Mouse (Mus musculus) monocyte, adult 5-6 weeks (primary cell): ENCODE results near the gene Cotl1. TPM values are rescaled to one million over a fixed set of nuclear protein-coding genes. Genes with fewer than 3 reads are reported as not detected.
A peak's percentile ranks its signal among the peaks of the same experiment; 100 is the strongest.

Source experiments
- ATAC-seq: fragments of 153-309, 156-312 bp; replicated peaks from 2 replicates; pipeline ENCODE4 v1.8.0; 2017; ENCODE audit warnings: mild to moderate bottlenecking; ENCODE audit not compliant: low TSS enrichment, insufficient number of reproducible peaks, severe bottlenecking, poor library complexity, low FRiP score
- total RNA-seq: library from RNA; stranded (forward); fragments of 200-1000, 200-491, 200-594 nt; gene quantifications from 3 replicates; pipeline ENCODE4 v1.2.3, GENCODE M21; 2017

Cotl1 gene
- total RNA-seq, 1 experiment from 2014 or later: 310 TPM

DNA sequence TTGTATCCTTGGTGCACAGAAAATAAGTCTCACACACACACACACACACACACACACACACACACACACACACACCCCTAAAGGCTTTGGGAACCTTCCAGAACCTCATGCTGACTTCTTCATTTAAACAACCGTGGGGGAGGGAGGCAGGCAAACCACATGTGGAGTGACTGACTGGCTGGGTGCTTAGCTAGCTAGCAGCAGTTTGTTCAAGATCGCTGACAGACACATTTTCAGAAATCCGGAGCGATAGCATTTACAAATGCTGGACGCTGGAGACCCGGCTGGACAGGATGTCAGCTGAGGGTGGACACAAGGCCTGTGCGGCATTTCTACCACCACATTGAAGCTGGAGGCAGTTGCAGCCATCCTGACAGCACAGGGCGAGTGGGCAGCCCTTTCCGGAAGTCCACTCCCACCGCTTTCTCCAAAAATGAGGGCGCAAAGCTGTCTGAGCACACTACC lies 15.5 kb downstream of the Cotl1 start:
- ATAC-seq: peak; percentile 18; the same call in 1 of the 2 replicates

DNA sequence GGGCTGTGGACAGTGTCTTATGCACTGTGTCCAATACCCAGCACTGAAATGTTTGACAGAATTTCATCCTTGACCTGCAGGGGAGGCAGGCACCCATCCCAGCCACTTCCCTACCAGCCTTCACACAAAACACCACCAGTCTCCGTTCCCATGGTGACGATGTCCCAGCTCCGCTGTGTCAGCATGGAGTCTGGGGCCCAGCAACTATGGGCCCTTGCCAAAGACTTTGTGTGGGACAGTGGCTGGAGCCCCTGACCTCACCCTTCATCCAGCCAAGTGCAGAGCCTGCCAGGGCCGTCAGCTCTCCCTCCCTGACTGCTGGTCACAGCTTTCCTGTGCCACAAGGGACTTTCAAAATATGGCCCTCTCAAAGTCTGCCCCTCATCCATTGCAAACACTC lies 16.2 kb downstream of the Cotl1 start:
- no peak for ATAC-seq

DNA sequence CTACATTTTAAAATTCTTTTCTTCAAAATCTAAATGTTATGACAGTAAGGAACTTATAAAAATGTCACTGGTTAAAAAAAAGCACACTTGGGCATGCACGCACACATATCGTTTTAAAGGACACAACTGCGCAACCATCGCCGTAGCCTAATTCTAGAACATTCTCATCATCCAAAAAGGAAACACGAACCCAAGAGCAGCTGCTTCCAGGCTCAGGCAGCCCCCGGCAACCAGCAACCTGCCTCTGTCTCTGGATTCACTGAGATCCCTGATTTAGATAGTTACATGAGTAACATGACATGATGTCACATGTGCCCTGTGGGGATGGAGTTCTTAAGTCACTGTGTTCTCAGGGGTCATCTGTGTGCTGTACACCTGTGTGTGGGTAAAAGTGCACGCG lies 17.1 kb downstream of the Cotl1 start:
- ATAC-seq: no peak

DNA sequence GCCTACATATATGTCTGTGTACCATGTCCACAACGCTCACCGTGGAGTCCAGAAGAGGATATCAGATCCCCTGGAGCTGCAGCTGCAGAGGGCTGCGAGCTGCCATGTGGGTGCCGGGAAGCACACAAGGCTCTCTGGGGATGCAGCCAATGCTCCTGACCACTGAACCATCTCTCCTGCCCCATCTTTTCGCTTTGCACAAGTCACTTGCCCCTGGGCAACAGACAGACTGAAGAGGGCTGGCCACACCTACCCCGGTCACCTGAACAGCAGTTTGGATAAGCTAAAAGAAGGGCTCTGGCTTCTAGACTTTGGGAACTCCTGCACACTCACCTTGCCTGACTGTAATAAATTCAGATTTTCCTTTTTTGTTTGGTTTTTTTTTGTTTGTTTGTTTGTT lies 18.7 kb downstream of the Cotl1 start:
- no peak for ATAC-seq

DNA sequence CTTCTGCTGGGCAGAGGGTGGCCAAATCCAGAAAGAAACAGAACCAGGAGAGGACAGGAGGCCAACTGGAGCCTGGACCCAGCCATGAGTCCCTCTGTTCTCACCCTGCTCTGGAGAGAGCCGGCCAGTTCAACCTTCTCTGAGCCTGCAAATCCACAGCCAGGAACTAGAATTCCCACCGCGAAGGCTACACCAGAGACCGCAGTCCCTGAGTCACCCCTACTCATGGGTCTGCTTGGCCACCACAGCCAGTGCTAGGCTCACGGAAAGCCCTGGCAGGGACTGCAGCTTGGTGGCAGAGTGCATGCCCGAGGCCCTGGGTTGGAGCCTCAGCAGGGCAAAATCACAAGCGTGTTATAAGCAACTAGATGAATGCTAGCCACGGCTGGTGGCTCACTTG lies 20.4 kb downstream of the Cotl1 start:
- ATAC-seq: no peak

DNA sequence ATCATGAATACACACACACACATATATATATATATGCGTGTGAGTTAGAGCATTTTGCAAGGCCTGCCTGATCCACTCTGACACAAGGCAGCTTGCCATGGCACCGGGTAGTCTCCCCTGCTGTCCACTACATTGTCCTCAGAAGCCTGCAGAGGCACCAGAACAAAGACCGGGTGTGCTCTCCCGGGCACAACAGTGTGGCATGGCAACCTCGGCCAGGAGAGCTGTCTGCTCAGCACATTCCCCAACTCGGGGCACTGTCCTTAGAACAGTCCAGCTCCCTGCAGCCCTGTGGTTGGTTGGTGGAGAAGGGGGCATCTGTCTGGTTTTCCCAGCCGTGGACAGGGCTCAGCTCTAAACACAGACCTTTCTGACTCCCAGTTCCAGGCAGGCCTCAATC lies 21.0 kb downstream of the Cotl1 start:
- ATAC-seq: no peak

DNA sequence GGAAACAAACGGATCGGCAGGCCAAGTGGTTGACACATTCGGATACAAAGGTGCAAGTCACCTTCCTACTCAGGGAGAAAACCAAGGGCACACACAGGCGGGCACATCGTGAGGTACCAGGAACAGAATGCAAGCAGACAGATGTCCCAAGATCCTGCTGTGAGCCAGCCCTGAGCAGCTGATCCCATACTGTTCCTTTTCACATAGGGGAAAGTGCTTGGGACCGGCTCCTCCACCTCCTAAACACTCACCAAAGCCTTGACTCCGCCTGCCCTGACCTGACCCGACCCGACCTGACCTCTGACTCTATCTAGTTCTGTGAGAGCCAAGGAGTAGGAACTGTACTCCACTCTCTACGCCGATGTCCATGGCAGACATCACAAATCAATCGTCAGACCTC lies 22.9 kb downstream of the Cotl1 start:
- ATAC-seq: no peak

DNA sequence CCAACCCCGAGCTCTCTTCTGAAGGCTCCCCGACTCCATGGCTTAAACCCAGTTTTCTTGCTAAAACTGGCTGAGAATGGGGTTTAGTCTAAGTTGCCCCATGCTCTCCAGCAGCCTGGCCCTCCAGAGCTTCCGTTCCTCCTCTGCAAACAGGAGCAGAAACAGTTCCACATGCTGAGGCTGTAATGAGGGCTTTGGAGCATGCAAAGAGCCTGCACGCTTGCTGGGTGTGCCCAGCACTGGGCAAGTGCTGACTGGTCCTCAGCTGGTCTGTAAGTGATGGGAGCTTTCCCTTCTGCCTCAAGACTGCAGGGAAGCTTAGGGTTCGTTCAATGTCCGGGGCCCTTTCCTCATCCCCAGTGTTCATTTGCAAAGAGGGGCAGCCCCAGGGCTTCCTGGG lies 24.1 kb downstream of the Cotl1 start:
- ATAC-seq: no peak

DNA sequence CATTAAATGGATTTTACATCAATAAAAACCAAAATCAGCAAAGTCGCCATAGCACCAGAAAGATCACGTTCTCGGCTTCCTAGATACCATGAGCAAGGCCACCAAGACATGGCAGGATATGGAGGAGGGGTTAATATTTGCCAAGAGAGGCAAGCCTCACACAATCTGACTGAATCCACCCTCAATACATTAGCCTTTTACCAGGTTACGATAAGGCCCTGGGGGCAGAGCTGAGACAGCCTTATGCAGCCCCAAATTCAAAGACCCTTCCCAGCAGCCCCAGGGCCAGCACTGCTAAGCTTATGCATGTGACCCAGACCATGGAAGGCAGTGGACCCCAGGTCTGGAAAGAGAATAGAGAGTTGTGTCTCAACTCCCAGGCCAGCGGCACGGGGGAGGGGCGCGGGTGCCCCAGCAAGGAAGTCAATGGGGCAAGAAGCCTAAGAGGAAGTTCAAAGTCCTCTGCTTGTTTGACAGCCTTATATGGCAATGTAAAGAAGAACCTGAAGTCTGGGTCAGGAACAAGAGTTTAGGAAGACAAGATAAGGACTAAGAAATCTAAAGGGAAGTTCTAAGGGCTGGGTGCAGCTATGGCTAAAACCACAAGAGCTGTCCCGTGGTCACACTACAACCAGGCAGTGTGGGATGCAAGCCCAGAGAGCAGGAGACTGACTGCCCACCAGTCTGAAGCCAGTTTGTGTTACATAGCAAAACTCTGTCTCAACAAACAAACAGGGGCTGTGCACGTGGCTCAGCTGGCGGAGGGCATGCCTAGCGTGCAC lies 27.5 kb downstream of the Cotl1 start:
- peak; percentile 74 for ATAC-seq

DNA sequence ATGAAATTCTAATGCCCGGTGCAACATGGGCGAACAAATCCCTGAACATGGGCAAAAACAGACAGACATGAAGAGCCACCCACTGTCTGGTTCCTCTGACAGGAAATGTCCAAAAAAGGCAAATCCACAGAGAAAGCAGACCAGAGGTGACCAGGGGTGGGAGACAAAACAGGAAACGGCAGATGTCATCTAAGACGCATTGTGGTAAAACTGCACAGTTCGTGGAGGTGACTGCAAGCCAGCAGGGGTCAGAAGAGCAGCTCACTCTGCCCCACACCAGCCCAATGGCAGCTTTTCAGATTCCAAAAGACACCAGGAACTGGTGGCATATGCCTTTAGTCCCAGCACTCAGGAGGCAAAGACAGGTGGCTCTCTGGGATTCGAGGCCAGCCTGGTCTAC lies 28.4 kb downstream of the Cotl1 start:
- ATAC-seq: peak; percentile 67

DNA sequence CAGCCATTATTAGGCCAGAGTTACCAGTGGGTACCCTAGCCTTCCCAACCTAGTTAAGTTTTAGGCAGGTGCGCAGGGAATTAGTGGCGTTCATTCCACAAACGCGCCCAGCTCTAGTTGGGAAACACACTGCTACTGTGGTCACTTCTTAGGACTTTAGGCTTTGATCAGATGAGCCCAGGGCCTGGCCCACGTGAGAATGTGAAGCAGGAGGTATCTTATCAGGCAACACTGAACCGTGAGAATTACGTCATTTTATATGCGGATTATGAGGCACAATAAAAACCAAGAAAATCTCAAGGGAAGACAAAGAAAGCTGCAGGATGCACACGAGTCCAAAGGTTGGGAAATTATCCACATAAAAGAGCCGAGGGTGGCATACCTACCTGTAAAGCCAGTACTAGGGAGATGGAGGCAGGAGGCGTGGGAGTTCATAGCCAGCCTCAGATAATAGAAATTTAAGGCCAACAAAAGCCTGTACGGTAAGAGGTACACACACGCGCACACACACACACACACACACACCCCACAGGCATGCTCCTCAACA lies 29.3 kb downstream of the Cotl1 start:
- ATAC-seq: no peak

DNA sequence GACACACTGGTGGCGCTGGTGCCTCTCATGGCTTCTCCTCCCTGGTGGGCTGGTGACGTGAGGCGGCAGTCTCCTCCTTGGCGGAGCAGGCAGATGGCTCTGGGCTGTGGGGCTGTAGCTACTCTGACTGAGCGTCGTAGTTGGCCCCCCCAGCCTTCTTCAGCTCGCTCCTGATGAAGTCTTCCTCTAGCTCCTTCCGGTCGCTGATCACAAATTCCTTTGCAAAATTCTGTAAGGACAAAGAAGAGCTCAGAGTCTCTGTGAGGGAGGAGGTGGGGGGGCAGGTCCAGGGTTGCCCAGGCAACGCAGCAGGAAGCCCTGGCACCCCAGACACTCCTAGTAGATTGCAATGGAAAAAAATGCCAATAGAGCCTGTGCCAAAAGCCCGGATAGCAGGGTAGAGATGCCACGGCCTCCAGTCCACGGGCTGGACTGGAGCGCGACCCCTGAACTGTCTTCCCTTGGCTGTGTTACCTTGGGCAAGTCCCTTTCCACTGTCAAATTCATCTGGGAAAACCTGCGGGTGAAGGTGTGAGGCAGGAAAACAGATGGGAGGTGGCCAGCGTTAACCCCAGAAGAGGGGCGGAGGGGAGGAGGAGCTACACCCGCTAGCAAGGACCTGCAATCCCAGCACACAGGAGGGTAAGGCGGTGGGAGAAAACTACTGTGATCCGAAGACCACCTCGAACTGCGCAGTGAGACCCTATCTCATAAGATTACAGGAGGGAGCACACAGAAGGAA lies 30.0 kb downstream of the Cotl1 start:
- ATAC-seq: no peak

DNA sequence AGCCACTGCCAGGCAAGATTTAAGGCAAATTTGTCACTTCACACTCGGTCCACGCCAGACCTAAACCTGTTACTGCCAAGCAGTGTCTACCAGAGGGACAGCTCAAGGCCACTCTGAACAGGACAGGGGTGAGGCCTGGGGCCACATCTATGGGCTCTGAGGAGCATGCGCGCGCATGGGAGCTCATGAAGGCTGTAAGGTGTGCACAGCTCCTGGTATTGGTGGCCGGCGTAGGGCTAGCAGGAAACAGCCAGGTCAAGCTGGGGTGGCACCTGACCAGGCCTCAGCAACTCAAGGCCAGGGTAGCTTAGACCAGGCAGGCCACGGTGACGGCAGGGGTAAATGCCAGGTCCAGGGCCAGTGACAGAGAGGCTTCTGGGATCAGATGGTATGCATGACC lies 30.7 kb downstream of the Cotl1 start:
- no peak for ATAC-seq

DNA sequence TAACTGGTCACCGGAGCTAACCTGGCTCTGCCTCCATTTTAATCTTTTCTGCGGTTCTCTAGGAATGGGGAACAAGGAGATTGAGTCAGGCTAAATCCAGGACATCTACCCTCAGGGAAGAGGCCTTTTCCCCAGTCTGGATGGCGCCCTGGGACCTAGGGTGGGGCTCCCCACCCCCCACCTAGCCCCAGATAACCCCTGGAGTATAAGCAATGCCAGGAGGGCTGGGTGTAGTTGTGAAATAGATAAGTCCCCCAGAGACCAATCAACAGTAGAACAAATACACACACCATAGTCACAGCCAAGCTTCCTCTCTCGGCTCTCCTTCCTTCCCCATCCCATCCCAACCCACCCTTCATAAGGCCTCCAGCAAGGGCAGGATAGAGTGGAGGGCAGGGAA lies 32.7 kb downstream of the Cotl1 start:
- ATAC-seq: no peak

DNA sequence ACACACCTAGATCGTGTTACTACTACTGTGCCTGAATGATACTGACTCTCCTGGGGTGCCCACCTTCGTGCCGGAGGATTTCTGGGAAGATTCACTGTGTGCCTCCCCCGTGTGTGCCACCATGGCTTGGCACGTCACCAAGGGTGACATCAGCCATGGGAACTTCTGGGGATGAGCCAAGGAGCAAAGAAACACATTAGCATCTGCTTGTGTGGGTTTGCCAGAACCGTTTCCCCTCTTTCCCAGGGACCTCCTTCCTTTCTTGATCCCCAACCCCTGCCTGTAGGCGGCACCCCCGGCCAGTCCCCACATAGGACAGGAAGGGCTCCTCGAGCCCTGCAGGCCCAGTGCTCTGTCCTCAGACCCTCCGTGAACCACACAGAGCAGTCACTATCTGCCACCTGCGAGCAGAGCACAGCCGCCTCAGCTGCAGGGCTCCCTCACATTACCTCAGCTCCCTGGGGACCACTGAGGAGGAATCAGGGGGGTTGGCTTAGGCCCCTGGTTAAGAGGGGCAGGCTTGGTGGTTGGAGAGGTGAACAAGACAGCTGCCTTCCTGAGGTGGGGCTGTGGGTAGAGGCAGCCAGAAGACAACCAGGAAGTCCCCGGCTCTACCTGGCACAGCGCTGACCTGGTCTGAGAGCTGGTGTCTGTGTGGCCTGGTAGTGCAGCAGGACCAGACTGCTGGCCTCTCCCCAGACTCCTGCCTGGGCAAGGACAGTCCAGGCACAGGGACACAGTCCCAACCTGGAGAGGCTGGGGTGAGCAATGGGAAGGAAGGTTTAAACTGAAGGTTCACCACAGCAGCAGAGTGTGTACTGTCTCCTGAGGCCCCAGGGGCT lies 33.7 kb downstream of the Cotl1 start:
- ATAC-seq: peak; percentile 19; the same call in 1 of the 2 replicates

DNA sequence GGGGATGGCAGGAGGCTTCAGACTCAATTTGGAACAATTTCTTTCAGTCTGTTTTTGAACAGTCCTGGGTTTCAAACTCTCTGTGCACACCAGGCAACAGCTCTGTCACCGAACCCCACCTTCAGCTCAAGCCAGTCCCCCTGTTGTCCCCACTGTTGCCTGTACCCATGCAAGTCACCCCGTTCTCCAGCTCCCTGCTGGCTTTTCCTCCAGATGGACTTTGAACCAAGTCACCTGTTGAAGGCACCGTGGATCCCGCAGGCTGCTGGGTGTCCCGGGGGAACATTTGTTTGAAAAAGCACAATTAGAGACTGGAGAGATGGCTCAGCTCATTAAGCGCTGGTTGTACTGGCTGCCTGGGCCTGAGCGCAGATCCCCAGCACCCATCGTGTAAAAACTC lies 35.1 kb downstream of the Cotl1 start:
- no peak for ATAC-seq

DNA sequence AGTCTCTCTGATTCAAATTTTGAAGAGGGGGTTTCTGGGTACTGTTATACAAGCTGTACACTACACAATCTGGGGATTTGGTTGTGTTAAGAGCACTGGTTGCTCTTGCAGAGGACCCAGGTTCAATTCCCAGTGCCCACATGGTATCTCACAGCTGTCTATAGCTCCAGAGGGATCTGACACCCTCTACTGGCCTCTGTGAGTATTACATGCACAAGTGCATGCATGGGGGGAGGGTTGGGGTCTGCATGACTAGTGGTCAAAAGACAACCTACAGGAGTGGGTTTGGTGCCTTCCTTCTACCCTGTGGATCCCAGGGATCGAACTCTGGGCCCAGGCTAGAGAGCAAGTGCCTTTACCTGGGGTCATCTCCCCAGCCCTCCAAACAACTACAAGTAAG lies 37.8 kb downstream of the Cotl1 start:
- ATAC-seq: no peak

DNA sequence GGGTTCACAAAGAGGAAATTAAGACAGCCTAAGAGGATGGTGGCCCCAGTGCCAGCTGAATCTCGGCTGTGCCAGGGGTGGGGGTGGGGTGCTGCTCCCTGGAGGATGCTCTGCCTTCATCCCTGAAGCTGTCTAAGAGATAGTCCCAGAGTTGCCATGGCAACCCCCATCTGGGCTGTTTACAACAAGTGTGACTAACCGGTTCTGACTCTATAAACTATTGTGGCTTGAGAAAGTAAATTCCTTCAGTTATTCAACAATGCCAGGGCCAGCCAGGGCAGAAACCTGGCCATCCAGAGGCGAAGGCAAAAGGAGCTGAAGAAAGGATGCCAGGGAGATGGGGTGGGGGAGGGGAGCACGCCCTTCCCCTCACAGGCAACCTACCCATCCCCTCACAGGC lies 39.2 kb downstream of the Cotl1 start:
- ATAC-seq: no peak

DNA sequence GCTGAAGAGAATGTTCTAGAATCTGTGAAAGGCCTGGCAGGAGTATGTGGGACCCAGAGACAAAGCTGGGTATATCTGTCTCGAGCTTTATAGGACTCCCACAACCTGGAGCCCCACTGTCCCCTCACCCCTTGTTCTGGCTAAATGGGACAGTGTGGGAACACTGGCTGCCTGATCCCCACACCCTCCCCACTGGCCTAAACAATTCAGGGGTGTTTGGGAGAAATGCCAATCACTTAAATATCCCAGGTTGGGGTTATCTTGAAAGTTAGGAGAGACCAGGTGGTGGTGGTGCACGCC lies 41.4 kb downstream of the Cotl1 start:
- ATAC-seq: no peak
